Mouse (Mus musculus): ENCODE data around the gene Pex13.

The Pex13 gene

GRCm38 (mm10) chr11:23665798-23666501 is at the start of gene Pex13:
Gene Pex13 (minus strand): TSS chr11:23665959.
- DNase-seq (ENCODE audit: low spot score in 2 of 2), result peak; percentile 65 to 87

GRCm38 (mm10) chr11:23712299-23712698 is 46.5 kb upstream of the Pex13 start:
- DNase-seq (ENCODE audit: low spot score in 2 of 2), result no peak

GRCm38 (mm10) chr11:23704604-23705294 is 39.0 kb upstream of the Pex13 start:
- no peak for DNase-seq (ENCODE audit: low spot score in 2 of 2)

GRCm38 (mm10) chr11:23701831-23702230 is 36.1 kb upstream of the Pex13 start:
- DNase-seq (ENCODE audit: low spot score in 2 of 2), result no peak

- DNase-seq (ENCODE audit: low spot score in 2 of 2), result no peak
These were observed 33.8 kb upstream of the Pex13 start for GRCm38 (mm10) chr11:23699414-23700095.

- DNase-seq (ENCODE audit: low spot score in 2 of 2), result no peak
These were observed 32.8 kb upstream of the Pex13 start for GRCm38 (mm10) chr11:23698526-23698925.

GRCm38 (mm10) chr11:23695847-23696246 is 30.1 kb upstream of the Pex13 start:
- DNase-seq (ENCODE audit: low spot score in 2 of 2), result no peak

- no peak for DNase-seq (ENCODE audit: low spot score in 2 of 2)
These were observed 27.5 kb upstream of the Pex13 start for GRCm38 (mm10) chr11:23693286-23693685.

- DNase-seq (ENCODE audit: low spot score in 2 of 2), result no peak
These were observed 22.3 kb upstream of the Pex13 start for GRCm38 (mm10) chr11:23688060-23688459.

- no peak for DNase-seq (ENCODE audit: low spot score in 2 of 2)
These were observed 20.9 kb upstream of the Pex13 start for GRCm38 (mm10) chr11:23686671-23687070.

- DNase-seq (ENCODE audit: low spot score in 2 of 2), result no peak
These were observed 16.8 kb upstream of the Pex13 start for GRCm38 (mm10) chr11:23682561-23682960.

- no peak for DNase-seq (ENCODE audit: low spot score in 2 of 2)
These were observed 14.7 kb upstream of the Pex13 start for GRCm38 (mm10) chr11:23680435-23680950.

GRCm38 (mm10) chr11:23679044-23679642 is 13.4 kb upstream of the Pex13 start:
- DNase-seq (ENCODE audit: low spot score in 2 of 2), result peak in 1 of 2 experiments; percentile 76

- no peak for DNase-seq (ENCODE audit: low spot score in 2 of 2)
These were observed 10.3 kb upstream of the Pex13 start for GRCm38 (mm10) chr11:23676100-23676499.

- DNase-seq (ENCODE audit: low spot score in 2 of 2), result no peak
These were observed 6.5 kb upstream of the Pex13 start for GRCm38 (mm10) chr11:23672256-23672749.

GRCm38 (mm10) chr11:23667128-23667527 is 1.4 kb upstream of the Pex13 start:
- DNase-seq (ENCODE audit: low spot score in 2 of 2), result no peak

- no peak for DNase-seq (ENCODE audit: low spot score in 2 of 2)
These were observed 767 bp upstream of the Pex13 start for GRCm38 (mm10) chr11:23666526-23666925.

- DNase-seq (ENCODE audit: low spot score in 2 of 2), result no peak
These were observed 410 bp downstream of the Pex13 start, which contains the start of gene Pus10 for GRCm38 (mm10) chr11:23665311-23665786. Gene Pus10 (plus strand): TSS chr11:23665674.

- DNase-seq (ENCODE audit: low spot score in 2 of 2), result no peak
These were observed 1.5 kb downstream of the Pex13 start for GRCm38 (mm10) chr11:23664232-23664631.

- DNase-seq (ENCODE audit: low spot score in 2 of 2), result no peak
These were observed 8.0 kb downstream of the Pex13 start for GRCm38 (mm10) chr11:23657791-23658190.

GRCm38 (mm10) chr11:23653666-23654065 is 12.1 kb downstream of the Pex13 start:
- no peak for DNase-seq (ENCODE audit: low spot score in 2 of 2)

- no peak for DNase-seq (ENCODE audit: low spot score in 2 of 2)
These were observed 17.9 kb downstream of the Pex13 start for GRCm38 (mm10) chr11:23647835-23648234.

All from left cerebral cortex, adult 9 months (tissue).